Mouse (Mus musculus) E14TG2a.4 (cell line): ENCODE results near the gene Slc13a3.

Source experiments
- CTCF ChIP-seq: conservative IDR thresholded peaks from 2 replicates; pipeline ENCODE4 v1.5.1; 2014; ENCODE audit warnings: low read length
- NANOG ChIP-seq: IDR thresholded peaks from 2 replicates; pipeline ENCODE4 v1.6.1; 2014; ENCODE audit warnings: borderline replicate concordance, low read length, mixed read lengths
- POU5F1 ChIP-seq: IDR thresholded peaks from 2 replicates; pipeline ENCODE4 v1.6.1; 2014; ENCODE audit warnings: low read length, borderline replicate concordance

DNA sequence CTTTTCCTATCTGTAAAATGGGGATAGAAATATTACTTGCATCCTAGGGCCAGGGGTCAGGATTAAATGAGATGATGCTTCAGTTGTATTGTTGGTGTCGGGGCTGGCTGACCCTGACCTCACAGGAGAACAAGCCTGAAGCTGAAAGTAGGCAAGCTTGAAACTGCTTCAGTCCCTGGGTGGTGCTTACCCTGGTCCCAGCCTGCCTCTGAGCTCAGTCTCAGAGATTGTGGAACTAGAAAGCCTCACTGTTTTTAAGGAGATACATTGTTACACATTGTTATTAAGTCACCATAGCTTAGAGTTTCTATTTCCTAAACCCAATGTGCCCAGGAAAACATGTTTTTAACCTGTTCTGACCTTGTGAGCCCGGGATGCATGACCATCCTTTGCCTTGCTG lies 54.5 kb downstream of the Slc13a3 start:
- TF ChIP-seq CTCF (no peak), NANOG (no peak), POU5F1 (no peak)
